Mouse (Mus musculus): ENCODE data around the gene Lbx2. TPM values are rescaled to one million over a fixed set of nuclear protein-coding genes. Genes with fewer than 3 reads are reported as not detected.
A peak's percentile ranks its signal among the peaks of the same experiment; 100 is the strongest.

Gene Lbx2
- polyA plus RNA-seq, 2 experiments, result 0.46 TPM; not detected in 1

GRCm38 (mm10) chr6:83070311-83071219 lies 15.6 kb upstream of the Lbx2 start:
- WGBS (ENCODE audit: insufficient replicate concordance), result 2% methylated on average over 58 of the region's 58 CpGs
- ATAC-seq (ENCODE audit: insufficient read depth) (no peak), DNase-seq (ENCODE audit: low read depth in 3 of 3, low spot score in 3 of 3) (no peak)
- Histone ChIP-seq H3K4me2 (ENCODE audit: low read depth) (peak overlapping the region; percentile 8; the same call in 1 of the 2 replicates), H3K36me3 (replicated peaks; ENCODE audit: control insufficient read depth, insufficient read depth, low read depth) (no peaks in the 10 kb centered on the region), H3K4me1 (replicated peaks; ENCODE audit: control insufficient read depth in 2 of 2, insufficient read depth in 2 of 2, low read length in 1 of 2) (no peaks in the 10 kb centered on the region), H3K4me3 (ENCODE audit: insufficient read depth in 1 of 2, low read depth in 2 of 2, low read length in 2 of 2) (peak overlapping the region in 1 of 2 experiments; percentile 16; a peak in 1 of 4 replicates), H3K9me3 (ENCODE audit: control insufficient read depth, low read length) (no peaks in the 10 kb centered on the region), H3K27me3 (ENCODE audit: control insufficient read depth, insufficient read depth, low read length) (peaks cover 96% of the 10 kb centered on the region), H3K27ac (no peak overlapping the region), H3K9ac (replicated peaks) (no peak overlapping the region)
- TF ChIP-seq EP300 (IDR thresholded peaks at IDR 0.05; ENCODE audit: low read depth) (no peak), CTCF (IDR thresholded peaks at IDR 0.05; ENCODE audit: low read depth) (no peak)

GRCm38 (mm10) chr6:83071220-83071619 lies 14.9 kb upstream of the Lbx2 start:
- H3K27ac ChIP-seq, result no peak overlapping the region
- DNase-seq (ENCODE audit: low read depth in 3 of 3, low spot score in 3 of 3), result no peak
- 0 out of 2 replicates have a peak overlapping the region, but pooled peaks have one; percentile 8 for H3K4me2 ChIP-seq (ENCODE audit: low read depth)
- WGBS (ENCODE audit: insufficient replicate concordance), result 1% methylated on average over 24 of the region's 24 CpGs
- no peak for ATAC-seq (ENCODE audit: insufficient read depth)
- H3K9ac ChIP-seq (replicated peaks), result no peak overlapping the region
- no peaks in the 10 kb centered on the region for H3K9me3 ChIP-seq (ENCODE audit: control insufficient read depth, low read length)
- H3K4me1 ChIP-seq (replicated peaks; ENCODE audit: control insufficient read depth in 2 of 2, insufficient read depth in 2 of 2, low read length in 1 of 2), result no peaks in the 10 kb centered on the region
- peak overlapping the region in 1 of 2 experiments; percentile 16; a peak in 1 of 4 replicates for H3K4me3 ChIP-seq (ENCODE audit: insufficient read depth in 1 of 2, low read depth in 2 of 2, low read length in 2 of 2)
- TF ChIP-seq CTCF (IDR thresholded peaks at IDR 0.05; ENCODE audit: low read depth) (no peak), EP300 (IDR thresholded peaks at IDR 0.05; ENCODE audit: low read depth) (no peak)
- peaks cover 95% of the 10 kb centered on the region for H3K27me3 ChIP-seq (ENCODE audit: control insufficient read depth, insufficient read depth, low read length)
- no peaks in the 10 kb centered on the region for H3K36me3 ChIP-seq (replicated peaks; ENCODE audit: control insufficient read depth, insufficient read depth, low read depth)

GRCm38 (mm10) chr6:83074979-83075378 lies 11.2 kb upstream of the Lbx2 start:
- Histone ChIP-seq H3K4me3 (ENCODE audit: insufficient read depth in 1 of 2, low read depth in 2 of 2, low read length in 2 of 2) (no peak overlapping the region), H3K36me3 (replicated peaks; ENCODE audit: control insufficient read depth, insufficient read depth, low read depth) (peaks cover 2% of the 10 kb centered on the region; the same call in 1 of the 2 replicates), H3K9me3 (ENCODE audit: control insufficient read depth, low read length) (no peaks in the 10 kb centered on the region), H3K4me2 (ENCODE audit: low read depth) (no peak overlapping the region), H3K4me1 (replicated peaks; ENCODE audit: control insufficient read depth in 2 of 2, insufficient read depth in 2 of 2, low read length in 1 of 2) (peaks cover 8% of the 10 kb centered on the region in 2 experiments), H3K9ac (replicated peaks) (no peak overlapping the region), H3K27me3 (ENCODE audit: control insufficient read depth, insufficient read depth, low read length) (peaks cover 63% of the 10 kb centered on the region), H3K27ac (no peak overlapping the region)
- 7% methylated on average over 2 of the region's 2 CpGs for WGBS (ENCODE audit: insufficient replicate concordance)
- DNase-seq (ENCODE audit: low read depth in 3 of 3, low spot score in 3 of 3) (no peak), ATAC-seq (ENCODE audit: insufficient read depth) (no peak)
- TF ChIP-seq EP300 (IDR thresholded peaks at IDR 0.05; ENCODE audit: low read depth), result no peak
- TF ChIP-seq CTCF (IDR thresholded peaks at IDR 0.05; ENCODE audit: low read depth), result peak; percentile 46; the same call in 1 of the 2 replicates

- H3K27me3 ChIP-seq (ENCODE audit: control insufficient read depth, insufficient read depth, low read length), result peaks cover 35% of the 10 kb centered on the region
These were observed 8.4 kb upstream of the Lbx2 start, which contains the start of gene Pcgf1 for GRCm38 (mm10) chr6:83077630-83078323. Gene Pcgf1 (plus strand): TSS chr6:83077869.

More at GRCm38 (mm10) chr6:83077630-83078323, 8.4 kb upstream of the Lbx2 start, which contains the start of gene Pcgf1:
- H3K27ac ChIP-seq, result peak within 1 kb of the TSS; percentile 84
- DNase-seq (ENCODE audit: low read depth in 3 of 3, low spot score in 3 of 3), result no peak
- TF ChIP-seq CTCF (IDR thresholded peaks at IDR 0.05; ENCODE audit: low read depth), result no peak
- no peak for TF ChIP-seq EP300 (IDR thresholded peaks at IDR 0.05; ENCODE audit: low read depth)
- peaks cover 6% of the 10 kb centered on the region for H3K36me3 ChIP-seq (replicated peaks; ENCODE audit: control insufficient read depth, insufficient read depth, low read depth)
- H3K4me1 ChIP-seq (replicated peaks; ENCODE audit: control insufficient read depth in 2 of 2, insufficient read depth in 2 of 2, low read length in 1 of 2), result peaks cover 8% of the 10 kb centered on the region in 2 experiments
- under 1% methylated on average over 54 of the region's 54 CpGs for WGBS (ENCODE audit: insufficient replicate concordance)
- H3K4me3 ChIP-seq (ENCODE audit: insufficient read depth in 1 of 2, low read depth in 2 of 2, low read length in 2 of 2), result peak within 1 kb of the TSS; percentile 92 to 96
- peak within 1 kb of the TSS; percentile 84 for H3K4me2 ChIP-seq (ENCODE audit: low read depth)
- peak within 1 kb of the TSS; percentile 92 for H3K9ac ChIP-seq (replicated peaks)
- no peaks in the 10 kb centered on the region for H3K9me3 ChIP-seq (ENCODE audit: control insufficient read depth, low read length)
- ATAC-seq (ENCODE audit: insufficient read depth), result peak; percentile 27
